Mouse (Mus musculus) lung, embryonic 14.5 days (tissue): ENCODE results near the gene Trabd2b. TPM values are rescaled to one million over a fixed set of nuclear protein-coding genes. Genes with fewer than 3 reads are reported as not detected.

Experiments
- ATAC-seq: fragments of 200-750 bp; cut with Nextera tagmentation; 2 replicates; pipeline ENCODE4 v1.8.0; 2017; ENCODE audit warnings: mild to moderate bottlenecking, moderate TSS enrichment, moderate library complexity; ENCODE audit not compliant: insufficient read depth
- DNase-seq: peaks from one replicate; pipeline ENCODE4 v3.0.0-alpha.2; 2015
- H3K27ac ChIP-seq: fragments of 300-500 bp; sonication (generic); 2 replicates; pipeline ENCODE4 v1.5.1; 2014; ENCODE audit warnings: low read depth, mild to moderate bottlenecking, moderate library complexity
- H3K27me3 ChIP-seq: fragments of 300-500 bp; sonication (generic); 2 replicates; pipeline ENCODE4 v1.6.1; 2014; ENCODE audit warnings: low read length, control low read depth; ENCODE audit not compliant: insufficient read depth
- H3K36me3 ChIP-seq: fragments of 300-500 bp; sonication (generic); 2 replicates; pipeline ENCODE4 v1.6.1; 2014; ENCODE audit warnings: control low read depth; ENCODE audit not compliant: insufficient read depth
- H3K4me1 ChIP-seq: fragments of 300-500 bp; sonication (generic); 2 replicates; pipeline ENCODE4 v1.6.1; 2014; ENCODE audit warnings: antibody characterized with exemption, control low read depth; ENCODE audit not compliant: insufficient read depth
- H3K4me2 ChIP-seq: fragments of 300-500 bp; sonication (generic); 2 replicates; pipeline ENCODE4 v1.6.1; 2014; ENCODE audit warnings: mild to moderate bottlenecking
- H3K4me3 ChIP-seq: fragments of 300-500 bp; sonication (generic); 2 replicates; pipeline ENCODE4 v1.5.1; 2014; ENCODE audit warnings: low read depth, low read length
- H3K9ac ChIP-seq: fragments of 300-500 bp; sonication (generic); 2 replicates; pipeline ENCODE4 v1.6.1; 2014
- H3K9me3 ChIP-seq: fragments of 300-500 bp; sonication (generic); 2 replicates; pipeline ENCODE4 v1.6.1; 2016; ENCODE audit warnings: low read depth, low read length, control low read depth
- CTCF ChIP-seq: IDR thresholded peaks from 2 replicates; pipeline ENCODE4 v1.5.1; 2016; ENCODE audit warnings: antibody characterized with exemption, low read depth
- WGBS: fragments of 180-500 bp; shearing (Covaris S2); extraction: QIAGEN DNeasy Blood & Tissue Kit; methylation state at CpG from one replicate; pipeline ENCODE4 v1.1.7; 2014; 5-methylcytosine and 5-hydroxymethylcytosine counted together
- polyA plus RNA-seq: library from polyadenylated mRNA; unstranded; fragments of >200 nt; fragmentation: Nextera tagmentation; extraction: Ambion mirVana; gene quantifications from 2 replicates; pipeline ENCODE4 v1.2.1, GENCODE M21; 2014

The Trabd2b gene
- polyA plus RNA-seq, 1 experiment from 2014 or later: 4.6 TPM

GRCm38 (mm10) chr4:114409511-114409910 is 3.0 kb downstream of the Trabd2b start:
- DNase-seq: no peak
- Histone ChIP-seq H3K9ac (no peak overlapping the region), H3K4me1 (0 out of 2 replicates have a peak, but pooled peaks cover 3% of the 10 kb centered on the region), H3K9me3 (no peaks in the 10 kb centered on the region), H3K36me3 (0 out of 2 replicates have a peak, but pooled peaks cover 4% of the 10 kb centered on the region), H3K4me3 (no peak overlapping the region), H3K4me2 (peak overlapping the region; percentile 38; the same call in 1 of the 2 replicates), H3K27ac (no peak overlapping the region), H3K27me3 (peaks cover 16% of the 10 kb centered on the region)
- no peak for ATAC-seq
- TF ChIP-seq CTCF: no peak

DNA sequence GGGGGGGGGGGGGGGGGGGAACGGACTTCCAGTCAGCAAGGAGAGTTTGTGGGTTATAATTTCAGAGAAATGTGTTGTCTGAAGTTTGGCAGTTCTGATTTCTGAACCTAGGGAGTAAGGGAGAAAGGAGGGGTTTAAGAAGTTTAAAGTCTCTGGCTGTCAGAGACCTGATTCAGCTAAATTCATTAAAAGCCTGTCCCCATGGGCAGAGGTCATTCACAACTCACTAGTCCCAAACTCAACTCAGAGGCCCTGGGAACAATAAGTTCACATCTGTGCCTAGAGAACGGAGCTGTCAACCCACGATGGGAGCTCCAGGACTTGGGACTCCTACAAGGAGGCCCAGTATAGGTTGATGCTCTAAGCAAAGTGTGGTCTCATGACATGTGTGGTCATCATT is 3.5 kb downstream of the Trabd2b start:
- peak overlapping the region; percentile 38; the same call in 1 of the 2 replicates for H3K4me2 ChIP-seq
- no peak overlapping the region for H3K9ac ChIP-seq
- 33% methylated on average over 3 of the region's 3 CpGs for WGBS
- peaks cover 16% of the 10 kb centered on the region for H3K27me3 ChIP-seq
- DNase-seq (no peak), ATAC-seq (no peak)
- H3K27ac ChIP-seq: no peak overlapping the region
- no peak overlapping the region for H3K4me3 ChIP-seq
- H3K36me3 ChIP-seq: 0 out of 2 replicates have a peak, but pooled peaks cover 4% of the 10 kb centered on the region
- no peak for TF ChIP-seq CTCF
- H3K9me3 ChIP-seq: no peaks in the 10 kb centered on the region
- H3K4me1 ChIP-seq: 0 out of 2 replicates have a peak, but pooled peaks cover 3% of the 10 kb centered on the region

DNA sequence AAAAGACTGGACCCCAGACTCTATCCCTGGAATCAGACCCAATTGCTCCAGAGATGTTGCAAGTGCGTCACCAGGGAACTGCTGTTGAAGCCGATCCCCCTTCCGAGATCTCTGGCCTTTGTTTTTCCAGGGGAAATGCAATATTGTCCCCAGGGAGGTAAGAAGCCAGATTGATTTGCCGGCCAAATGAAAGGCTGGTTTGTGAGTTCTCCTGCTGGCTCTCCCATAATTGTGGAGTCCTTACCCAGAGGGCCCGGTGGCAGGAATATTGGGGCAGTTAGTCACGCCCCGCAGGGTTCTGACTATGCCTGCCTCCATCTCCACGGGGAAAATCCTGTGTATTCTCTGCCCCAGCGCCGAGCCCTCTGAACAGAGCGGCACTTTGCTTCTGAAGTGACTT is 3.9 kb downstream of the Trabd2b start:
- H3K9ac ChIP-seq: no peak overlapping the region
- 39% methylated on average over 11 of the region's 11 CpGs for WGBS
- H3K27me3 ChIP-seq: peaks cover 16% of the 10 kb centered on the region
- no peak overlapping the region for H3K27ac ChIP-seq
- 0 out of 2 replicates have a peak, but pooled peaks cover 4% of the 10 kb centered on the region for H3K36me3 ChIP-seq
- 0 out of 2 replicates have a peak, but pooled peaks cover 3% of the 10 kb centered on the region for H3K4me1 ChIP-seq
- ATAC-seq (no peak), DNase-seq (no peak)
- H3K4me2 ChIP-seq: peak overlapping the region; percentile 38; the same call in 1 of the 2 replicates
- H3K9me3 ChIP-seq: no peaks in the 10 kb centered on the region
- TF ChIP-seq CTCF: no peak
- no peak overlapping the region for H3K4me3 ChIP-seq

GRCm38 (mm10) chr4:114410958-114411661 is 4.6 kb downstream of the Trabd2b start:
- no peak overlapping the region for H3K27ac ChIP-seq
- 0 out of 2 replicates have a peak, but pooled peaks cover 3% of the 10 kb centered on the region for H3K4me1 ChIP-seq
- H3K9me3 ChIP-seq: no peaks in the 10 kb centered on the region
- H3K9ac ChIP-seq: no peak overlapping the region
- TF ChIP-seq CTCF: no peak
- DNase-seq (no peak), ATAC-seq (no peak)
- H3K4me2 ChIP-seq: peak overlapping the region; percentile 38; the same call in 1 of the 2 replicates
- H3K27me3 ChIP-seq: peaks cover 16% of the 10 kb centered on the region
- WGBS: 39% methylated on average over 9 of the region's 9 CpGs
- H3K4me3 ChIP-seq: no peak overlapping the region
- 0 out of 2 replicates have a peak, but pooled peaks cover 4% of the 10 kb centered on the region for H3K36me3 ChIP-seq

DNA sequence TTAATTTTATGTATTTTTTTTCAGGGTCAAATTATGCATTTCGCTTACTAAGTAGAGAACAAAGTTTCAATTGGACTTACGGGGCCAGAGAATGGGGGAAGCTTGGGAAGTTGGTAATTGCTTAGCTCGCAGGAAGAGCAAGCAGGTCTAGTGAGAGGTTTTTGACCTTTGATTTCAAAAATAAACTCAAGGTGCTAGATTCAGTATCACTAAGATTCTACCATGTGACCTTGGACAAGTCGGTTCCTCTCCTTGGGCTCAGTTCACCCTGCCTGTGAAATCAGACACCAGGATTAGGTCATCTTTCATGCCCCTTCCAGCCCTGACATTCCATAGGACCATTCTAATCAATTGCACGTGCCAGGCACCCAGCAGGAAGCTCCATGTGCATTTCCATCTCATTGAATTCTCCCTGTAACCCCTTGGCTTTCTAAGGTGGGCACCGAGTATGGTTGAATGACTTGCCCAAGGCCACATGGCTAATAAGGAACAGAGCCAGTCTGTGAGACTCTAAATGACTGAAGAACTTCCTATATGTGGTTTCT is 5.4 kb downstream of the Trabd2b start:
- 55% methylated on average over 6 of the region's 6 CpGs for WGBS
- no peaks in the 10 kb centered on the region for H3K9me3 ChIP-seq
- DNase-seq (no peak), ATAC-seq (no peak)
- H3K36me3 ChIP-seq: 0 out of 2 replicates have a peak, but pooled peaks cover 4% of the 10 kb centered on the region
- H3K4me3 ChIP-seq: no peak overlapping the region
- TF ChIP-seq CTCF: no peak
- H3K27me3 ChIP-seq: peaks cover 10% of the 10 kb centered on the region
- no peak overlapping the region for H3K9ac ChIP-seq
- H3K4me1 ChIP-seq: peaks cover 9% of the 10 kb centered on the region; the same call in 1 of the 2 replicates
- H3K27ac ChIP-seq: no peak overlapping the region
- no peak overlapping the region for H3K4me2 ChIP-seq

DNA sequence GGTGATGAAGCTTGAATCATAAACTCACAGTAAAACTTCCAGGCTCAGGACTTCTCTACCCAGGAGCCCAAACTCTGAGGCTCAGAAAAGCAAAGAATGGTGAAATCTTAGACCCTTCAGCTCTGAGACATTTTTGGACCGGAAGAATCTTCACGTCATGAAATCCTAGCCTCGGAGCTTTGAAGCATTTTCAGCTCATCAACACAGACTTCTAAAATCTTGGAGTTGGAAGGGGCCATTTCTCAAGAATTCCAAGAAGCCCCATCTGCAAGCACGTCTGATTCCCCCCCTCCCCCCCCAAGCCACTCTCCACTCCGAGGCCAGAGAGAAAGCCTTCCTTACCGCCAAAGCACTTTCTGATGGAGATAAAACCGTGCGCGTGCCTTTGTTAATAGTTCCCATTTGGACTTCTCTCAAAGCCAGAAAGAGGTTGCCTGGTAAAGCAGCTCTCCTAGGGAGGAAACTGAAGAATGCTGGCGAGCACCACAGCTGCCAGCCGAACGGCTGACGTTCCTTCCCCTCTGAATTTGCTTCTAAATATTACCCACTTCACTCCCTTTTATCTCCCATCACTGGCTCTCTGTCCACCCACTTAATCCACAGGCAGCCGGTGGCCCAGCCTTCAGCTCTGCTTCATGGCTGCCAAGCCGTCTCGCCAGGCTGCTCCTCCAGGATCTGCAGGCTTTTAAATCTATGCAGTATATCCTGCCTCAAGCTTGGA is 9.6 kb downstream of the Trabd2b start:
- ATAC-seq (peak; percentile 67), DNase-seq (peak; percentile 72)
- Histone ChIP-seq H3K27ac (peak overlapping the region; percentile 38; the same call in 1 of the 2 replicates), H3K4me2 (peak overlapping the region; percentile 45), H3K27me3 (no peaks in the 10 kb centered on the region), H3K4me1 (peaks cover 9% of the 10 kb centered on the region; the same call in 1 of the 2 replicates), H3K9ac (no peak overlapping the region; the same call in 1 of the 2 replicates), H3K9me3 (no peaks in the 10 kb centered on the region), H3K36me3 (no peaks in the 10 kb centered on the region), H3K4me3 (no peak overlapping the region)
- 19% methylated on average over 16 of the region's 16 CpGs for WGBS
- TF ChIP-seq CTCF: no peak
